9 mouse cellular contexts compared by ENCODE assay signal in genomic region chr10:21605011-21605571, GRCm38 (mm10). TPM values are rescaled to one million over a fixed set of nuclear protein-coding genes. Genes with fewer than 3 reads are reported as not detected.
DNase-seq lines count a peak whose midpoint lies in the region; TF ChIP-seq lines count a peak whose summit lies in the region.
"Had no signal": no experiment of that assay in that cellular context is flagged by ENCODE, and none has a peak within 500 bp of the region (broad histone marks: within the 10 kb centered on the region; RNA-seq: fewer than 3 reads in every experiment).

No protein-coding gene starts in this region.

- peak in 1 of 2 experiments; percentile 11 for DNase-seq in spleen, adult 2 months (ENCODE audit: low read depth in 1 of 2, low spot score in 2 of 2)
- DNase-seq in spleen, adult 18-20 months = no peak
- peak; percentile 35 to 64 for DNase-seq in frontal cortex, adult 2 months (ENCODE audit: extremely low spot score in 1 of 2, low spot score in 1 of 2)
- DNase-seq in heart, postnatal 10 days = peak; percentile 75 to 80
- DNase-seq in layer of hippocampus, postnatal 14 days (ENCODE audit: low spot score in 2 of 2) = peak; percentile 56 to 64
- DNase-seq in lung, postnatal 36 days = peak; percentile 78
- DNase-seq in thymus, postnatal 10 days (ENCODE audit: low spot score in 2 of 2) = no peak
- DNase-seq in embryo, embryonic 11 days = no peak

- no peaks in the 10 kb centered on the region for H3K36me3 ChIP-seq in spleen, adult 2 months (ENCODE audit: control insufficient read depth, insufficient read depth, low read length)

- no peaks in the 10 kb centered on the region for H3K4me1 ChIP-seq in spleen, adult 2 months (ENCODE audit: control insufficient read depth, insufficient read depth, insufficient read length)
- H3K4me1 ChIP-seq: megakaryocyte, embryonic 14.5 days had no signal

- no peak for TF ChIP-seq POLR2A in spleen, adult 2 months (IDR thresholded peaks at IDR 0.05; ENCODE audit: low read depth, low read length)

- H3K4me3 ChIP-seq in spleen, adult 2 months (ENCODE audit: extremely low read depth, insufficient read depth, insufficient read length) = no peak overlapping the region
- H3K4me3 ChIP-seq: megakaryocyte, embryonic 14.5 days had no signal

- no peaks in the 10 kb centered on the region for H3K27me3 ChIP-seq in spleen, adult 2 months (ENCODE audit: control insufficient read depth, insufficient read depth, low read length)

- 40% methylated on average over 4 of the region's 4 CpGs for WGBS in spleen, adult 2 months

- H3K27ac ChIP-seq in spleen, adult 2 months (ENCODE audit: insufficient read depth, low read length) = peak overlapping the region; percentile 39; the same call in 1 of the 2 replicates

- intact Hi-C loops in heart, postnatal 10 days (cut with DNase I) = no loop called here

- no peak for TF ChIP-seq CTCF in spleen, adult 2 months (IDR thresholded peaks at IDR 0.05; ENCODE audit: extremely low read depth, insufficient read depth, insufficient read length, insufficient replicate concordance)

RNA-seq across cellular contexts. Expression of gene 1700020N01Rik, which starts 12.1 kb away (rescaled TPM):
- not detected in 2 replicates for polyA plus RNA-seq in spleen, adult 2 months (2012; rRNA removed)
- polyA plus RNA-seq in frontal cortex, adult 2 months (2012; rRNA removed) = 0.16 TPM in 1 of 2 replicates, not detected in the other
- total RNA-seq in heart, postnatal 10 days (2021) = not detected
- total RNA-seq in layer of hippocampus, postnatal 14 days (2021) = not detected

Comparison
In these comparisons a context has a peak if more than half of its experiments do, and no peak if none do; other contexts are left out.
1. DNase-seq: peak in frontal cortex, adult 2 months (2 of 2), heart, postnatal 10 days (2 of 2), layer of hippocampus, postnatal 14 days (2 of 2) and lung, postnatal 36 days (single experiment); none in spleen, adult 18-20 months (0 of 2), thymus, postnatal 10 days (0 of 2) and embryo, embryonic 11 days (single experiment).